Mouse (Mus musculus): Measurements from ENCODE around the gene Cfd. TPM values are rescaled to one million over a fixed set of nuclear protein-coding genes. Genes with fewer than 3 reads are reported as not detected.

Cfd gene
- total and polyA plus RNA-seq, 3 experiments = 0.26 TPM; not detected in 2

GRCm38 (mm10) chr10:79924998-79925784, 34.5 kb downstream of the Cfd start:
- peaks cover 2 to 38% of the 10 kb centered on the region in 2 experiments for H3K4me1 ChIP-seq (ENCODE audit: control insufficient read depth in 1 of 2, insufficient read depth in 2 of 2)
- H3K36me3 ChIP-seq (replicated peaks in 1 of 2; ENCODE audit: control insufficient read depth in 1 of 2, insufficient read depth in 1 of 2, low read length in 1 of 2) = peaks cover 0 to 6% of the 10 kb centered on the region in 2 experiments
- H3K79me2 ChIP-seq (replicated peaks; ENCODE audit: control insufficient read depth, extremely low read depth, insufficient read depth, poor library complexity, severe bottlenecking) = peaks cover 33% of the 10 kb centered on the region
- H3K9ac ChIP-seq (ENCODE audit: insufficient read depth, low read depth) = peak overlapping the region; percentile 75; the same call in 1 of the 2 replicates
- no peaks in the 10 kb centered on the region for H3K27me3 ChIP-seq (replicated peaks)
- H3K27ac ChIP-seq (ENCODE audit: insufficient read depth, low read depth) = peak overlapping the region; percentile 81; the same call in 1 of the 2 replicates
- in situ Hi-C loops (cut with MboI; ENCODE audit: low pct_ligation_motif_present, low pct_unique_long_range_greater_than_20kb, low sequenced_read_pairs) (loop anchor here (5.0 kb wide), 3 partner anchors 33 to 93 kb away; partner anchors contain the start of genes Cfd and Wdr18), dilution Hi-C loops (cut with MboI; ENCODE audit: extremely low pct_ligation_motif_present, extremely low pct_unique_long_range_greater_than_20kb, low sequenced_read_pairs) (no loop called here)
- H3K4me2 ChIP-seq (ENCODE audit: insufficient read depth, low read depth, poor library complexity, severe bottlenecking) = peak overlapping the region; percentile 92
- no peak for TF ChIP-seq MAFK (IDR thresholded peaks at IDR 0.05; ENCODE audit: insufficient replicate concordance, low read length)
- peak; percentile 48 for TF ChIP-seq NRF1 (IDR thresholded peaks at IDR 0.05; ENCODE audit: low read depth, low read length)
- no peak for TF ChIP-seq RCOR1 (conservative IDR thresholded peaks at IDR 0.05; ENCODE audit: low read depth, low read length)
- peak; percentile 60; the same call in 1 of the 2 replicates for TF ChIP-seq MAZ (IDR thresholded peaks at IDR 0.05; ENCODE audit: low read depth, low read length)
- peak; percentile 52 for TF ChIP-seq HCFC1 (IDR thresholded peaks at IDR 0.05; ENCODE audit: low read depth, low read length)
- no peak for TF ChIP-seq JUN (IDR thresholded peaks at IDR 0.05; ENCODE audit: insufficient read depth, low read depth, low read length)
- peak; percentile 79 for TF ChIP-seq NELFE (IDR thresholded peaks at IDR 0.05; ENCODE audit: low read depth, low read length)
- TF ChIP-seq E2F4 (IDR thresholded peaks at IDR 0.05; ENCODE audit: insufficient replicate concordance, low read depth, low read length) = 0 out of 2 replicates have a peak, but pooled peaks have one; percentile 49
- TF ChIP-seq CHD1 (IDR thresholded peaks at IDR 0.05; ENCODE audit: low read depth, low read length) = no peak
- peak; percentile 94 to 100 for TF ChIP-seq CTCF (conservative IDR thresholded peaks at IDR 0.05 in 1 of 2, IDR thresholded peaks at IDR 0.05 in 1 of 2; ENCODE audit: low read depth in 2 of 2, low read length in 2 of 2)
- no peak; the same call in 1 of the 2 replicates for TF ChIP-seq JUND (conservative IDR thresholded peaks at IDR 0.05; ENCODE audit: low read depth, low read length)
- TF ChIP-seq TBP (conservative IDR thresholded peaks at IDR 0.05; ENCODE audit: low read depth, low read length) = no peak
- TF ChIP-seq ELF1 (IDR thresholded peaks at IDR 0.05; ENCODE audit: low read depth, low read length) = peak; percentile 61
- TF ChIP-seq USF1 (IDR thresholded peaks at IDR 0.05; ENCODE audit: low read depth, low read length) = no peak
- TF ChIP-seq ZC3H11A (IDR thresholded peaks at IDR 0.05; ENCODE audit: low read depth, low read length) = peak; percentile 99
- peak; percentile 53 for TF ChIP-seq EP300 (IDR thresholded peaks at IDR 0.05; ENCODE audit: low read length)
- TF ChIP-seq MEF2A (IDR thresholded peaks at IDR 0.05; ENCODE audit: borderline replicate concordance, low read depth, low read length) = peak; percentile 90
- TF ChIP-seq ZNF384 (IDR thresholded peaks at IDR 0.05; ENCODE audit: low read depth, low read length) = peak; percentile 12; the same call in 1 of the 2 replicates
- peak; percentile 56; the same call in 1 of the 2 replicates for TF ChIP-seq POLR2A (IDR thresholded peaks at IDR 0.05; ENCODE audit: low read depth, low read length)
- TF ChIP-seq POLR2AphosphoS2 (IDR thresholded peaks at IDR 0.05; ENCODE audit: low read depth, low read length) = no peak
- no peak for TF ChIP-seq PAX5 (IDR thresholded peaks at IDR 0.05; ENCODE audit: low read length)
- TF ChIP-seq MXI1 (IDR thresholded peaks at IDR 0.05; ENCODE audit: low read depth, low read length) = peak; percentile 52; the same call in 1 of the 2 replicates
- no peak for TF ChIP-seq USF2 (conservative IDR thresholded peaks at IDR 0.05; ENCODE audit: low read depth, low read length)
- TF ChIP-seq ZMIZ1 (IDR thresholded peaks at IDR 0.05; ENCODE audit: low read depth, low read length) = no peak
- TF ChIP-seq IRF4 (IDR thresholded peaks at IDR 0.05; ENCODE audit: low read depth, low read length) = peak; percentile 86
- TF ChIP-seq SMC3 (IDR thresholded peaks at IDR 0.05; ENCODE audit: low read depth, low read length) = peak; percentile 100
- TF ChIP-seq MYC (IDR thresholded peaks at IDR 0.05; ENCODE audit: low read depth, low read length) = peak; percentile 64
- peak; percentile 76 for TF ChIP-seq TCF12 (IDR thresholded peaks at IDR 0.05; ENCODE audit: low read depth, low read length)
- TF ChIP-seq ETS1 (conservative IDR thresholded peaks at IDR 0.05; ENCODE audit: low read depth, low read length) = peak; percentile 56; the same call in 1 of the 2 replicates
- 0 out of 2 replicates have a peak, but pooled peaks have one; percentile 41 for TF ChIP-seq BHLHE40 (IDR thresholded peaks at IDR 0.05; ENCODE audit: low read depth, low read length)
- peak; percentile 94 for TF ChIP-seq SIN3A (IDR thresholded peaks at IDR 0.05; ENCODE audit: low read length)
- TF ChIP-seq CHD2 (IDR thresholded peaks at IDR 0.05; ENCODE audit: low read length) = no peak
- no peak for TF ChIP-seq KAT2A (IDR thresholded peaks at IDR 0.05; ENCODE audit: insufficient replicate concordance, low read length)
- TF ChIP-seq ZKSCAN1 (IDR thresholded peaks at IDR 0.05; ENCODE audit: borderline replicate concordance, low read depth, low read length) = no peak
- no peak; the same call in 1 of the 2 replicates for TF ChIP-seq GABPA (IDR thresholded peaks at IDR 0.05; ENCODE audit: insufficient replicate concordance, low read depth, low read length)
- TF ChIP-seq UBTF (IDR thresholded peaks at IDR 0.05; ENCODE audit: low read depth, low read length) = no peak
- no peak for TF ChIP-seq MAX (IDR thresholded peaks at IDR 0.05; ENCODE audit: low read length)
- H3K9me3 ChIP-seq (replicated peaks; ENCODE audit: low read length) = peaks cover 4% of the 10 kb centered on the region
- DNase-seq (ENCODE audit: extremely low read depth) = peak; percentile 81
- no peak overlapping the region for H3K4me3 ChIP-seq (replicated peaks in 1 of 3; ENCODE audit: low read depth in 2 of 3, low read length in 2 of 3, poor library complexity in 1 of 3)
